Mouse (Mus musculus) layer of hippocampus, adult 2 months (tissue): ENCODE measurements around the gene Pou3f4. TPM values are rescaled to one million over a fixed set of nuclear protein-coding genes. Genes with fewer than 3 reads are reported as not detected.
A peak's percentile ranks its signal among the peaks of the same experiment; 100 is the strongest.
"Not testable (repeated sequence)": the region's sequence is repeated elsewhere in the genome, so short reads cannot be mapped to it uniquely, and the experiment has no call there.

Experiments used
- DNase-seq, 2 experiments: peaks; one replicate each; pipeline ENCODE4 v3.0.0; 2022; ENCODE audit warnings: low spot score in 2 of 2
- H3K27ac ChIP-seq: fragments of 200-600 bp; 2 replicates; pipeline ENCODE4 v1.8.1; 2022
- H3K4me3 ChIP-seq: fragments of 200-600 bp; 2 replicates; pipeline ENCODE4 v1.8.1; 2022; ENCODE audit warnings: mild to moderate bottlenecking
- CTCF ChIP-seq: fragments of 200-600 bp; conservative IDR thresholded peaks from 2 replicates; pipeline ENCODE4 v1.8.1; 2022; ENCODE audit warnings: antibody characterized with exemption, mild to moderate bottlenecking, moderate library complexity
- long read RNA-seq, 2 experiments: library from polyadenylated mRNA; stranded (forward); transcript quantifications; one replicate each; pipeline ENCODE4 v2.0.0; 2021; ENCODE audit warnings: borderline mapping rate in 2 of 2
- total RNA-seq, 2 experiments: library from RNA; stranded (reverse); gene quantifications; 2 replicates each; pipeline ENCODE4 v1.2.3; 2021

Gene Pou3f4
- 1 to 10 TPM; 5.1 to 5.4 TPM for total RNA-seq
- long read RNA-seq, experiment 1 = 0 reads
- long read RNA-seq, experiment 2, partial matches to known transcripts = 0 of 1 reads
- long read RNA-seq, experiment 2, other reads (novel, unspliced or antisense) = 0 of 1 reads

- peak within 1 kb of the TSS; percentile 69 for H3K27ac ChIP-seq
- peak; percentile 69 to 85 for DNase-seq
- no peak for TF ChIP-seq CTCF
Measured at GRCm38 (mm10) chrX:110814151-110814571, at the start of gene Pou3f4. Gene Pou3f4 (plus strand): TSS chrX:110814280.

GRCm38 (mm10) chrX:110765939-110766338 lies 48.1 kb upstream of the Pou3f4 start:
- no peak for TF ChIP-seq CTCF
- H3K4me3 ChIP-seq = no peak overlapping the region
- DNase-seq = no peak
- no peak overlapping the region for H3K27ac ChIP-seq

More at GRCm38 (mm10) chrX:110814151-110814571, at the start of gene Pou3f4:
- H3K4me3 ChIP-seq = peak within 1 kb of the TSS; percentile 62

GRCm38 (mm10) chrX:110774807-110775206 lies 39.3 kb upstream of the Pou3f4 start:
- not testable (repeated sequence) for DNase-seq, H3K27ac ChIP-seq

GRCm38 (mm10) chrX:110802502-110802901 lies 11.6 kb upstream of the Pou3f4 start:
- TF ChIP-seq CTCF = no peak

More at GRCm38 (mm10) chrX:110774807-110775206, 39.3 kb upstream of the Pou3f4 start:
- H3K4me3 ChIP-seq = not testable (repeated sequence)

GRCm38 (mm10) chrX:110810001-110810578 lies 4.0 kb upstream of the Pou3f4 start:
- no peak overlapping the region for H3K4me3 ChIP-seq

More at GRCm38 (mm10) chrX:110802502-110802901, 11.6 kb upstream of the Pou3f4 start:
- H3K27ac ChIP-seq = no peak overlapping the region
- DNase-seq = no peak
- no peak overlapping the region for H3K4me3 ChIP-seq

GRCm38 (mm10) chrX:110810753-110811506 lies 3.1 kb upstream of the Pou3f4 start:
- no peak overlapping the region for H3K4me3 ChIP-seq
- TF ChIP-seq CTCF = no peak
- no peak for DNase-seq
- peak overlapping the region; percentile 48; the same call in 1 of the 2 replicates for H3K27ac ChIP-seq

More at GRCm38 (mm10) chrX:110810001-110810578, 4.0 kb upstream of the Pou3f4 start:
- TF ChIP-seq CTCF = no peak
- no peak for DNase-seq
- H3K27ac ChIP-seq = peak overlapping the region; percentile 32; the same call in 1 of the 2 replicates

GRCm38 (mm10) chrX:110812071-110812470 lies 2.0 kb upstream of the Pou3f4 start:
- Histone ChIP-seq H3K27ac (peak overlapping the region; percentile 48; the same call in 1 of the 2 replicates), H3K4me3 (no peak overlapping the region)
- no peak for DNase-seq
- TF ChIP-seq CTCF = no peak

- Histone ChIP-seq H3K27ac (peak overlapping the region; percentile 55), H3K4me3 (peak overlapping the region; percentile 62; the same call in 1 of the 2 replicates)
- no peak for TF ChIP-seq CTCF
- no peak for DNase-seq
Measured at GRCm38 (mm10) chrX:110813401-110813800, 679 bp upstream of the Pou3f4 start.

GRCm38 (mm10) chrX:110814592-110815548 lies 790 bp downstream of the Pou3f4 start:
- Histone ChIP-seq H3K27ac (peak overlapping the region; percentile 69), H3K4me3 (peak overlapping the region; percentile 62)
- no peak for DNase-seq

GRCm38 (mm10) chrX:110815549-110815930 lies 1.5 kb downstream of the Pou3f4 start:
- DNase-seq = no peak
- 0 out of 2 replicates have a peak overlapping the region, but pooled peaks have one; percentile 69 for H3K27ac ChIP-seq
- TF ChIP-seq CTCF = no peak
- H3K4me3 ChIP-seq = peak overlapping the region; percentile 62

More at GRCm38 (mm10) chrX:110814592-110815548, 790 bp downstream of the Pou3f4 start:
- no peak for TF ChIP-seq CTCF

- no peak for TF ChIP-seq CTCF
- no peak for DNase-seq
- Histone ChIP-seq H3K27ac (no peak overlapping the region), H3K4me3 (peak overlapping the region; percentile 62)
Measured at GRCm38 (mm10) chrX:110816609-110817008, 2.5 kb downstream of the Pou3f4 start.

- H3K27ac ChIP-seq = no peak overlapping the region
- DNase-seq = no peak
- no peak for TF ChIP-seq CTCF
- H3K4me3 ChIP-seq = peak overlapping the region; percentile 62
Measured at GRCm38 (mm10) chrX:110817211-110817610, 3.1 kb downstream of the Pou3f4 start.
